Mouse (Mus musculus) heart, adult 2 months (tissue): ENCODE measurements around the gene Bpi. TPM values are rescaled to one million over a fixed set of nuclear protein-coding genes. Genes with fewer than 3 reads are reported as not detected.

Experiments
- DNase-seq, 2 experiments: peaks; one replicate each; pipeline ENCODE4 v3.0.0; 2021
- H3K27ac ChIP-seq: fragments of 200-600 bp; 2 replicates; pipeline ENCODE4 v1.8.1; 2022
- H3K27me3 ChIP-seq: fragments of 200-500 bp; 2 replicates; pipeline ENCODE4 v1.6.1; 2012; ENCODE audit warnings: mild to moderate bottlenecking, low read length, inconsistent platforms, mixed read lengths; ENCODE audit not compliant: control insufficient read depth, insufficient read depth
- H3K36me3 ChIP-seq: fragments of 200-500 bp; 2 replicates; pipeline ENCODE4 v1.6.1; 2012; ENCODE audit warnings: low read length, inconsistent platforms; ENCODE audit not compliant: control insufficient read depth, insufficient read depth
- H3K4me1 ChIP-seq: fragments of 200-500 bp; 2 replicates; pipeline ENCODE4 v1.6.1; 2011; ENCODE audit warnings: low read length; ENCODE audit not compliant: control insufficient read depth, insufficient read depth
- H3K4me3 ChIP-seq: fragments of 200-600 bp; 2 replicates; pipeline ENCODE4 v1.8.1; 2022
- H3K79me2 ChIP-seq: fragments of 200-500 bp; replicated peaks from 2 replicates; pipeline ENCODE4 v1.6.1; 2012; ENCODE audit warnings: mild to moderate bottlenecking, inconsistent platforms, low read length, moderate library complexity, mixed read lengths; ENCODE audit not compliant: control insufficient read depth, insufficient read depth
- H3K9ac ChIP-seq: fragments of 200-500 bp; 2 replicates; pipeline ENCODE4 v1.6.1; 2012; ENCODE audit warnings: low read depth, mild to moderate bottlenecking, control low read depth, inconsistent platforms, low read length, mixed read lengths
- CTCF ChIP-seq: fragments of 200-600 bp; IDR thresholded peaks from 2 replicates; pipeline ENCODE4 v1.8.1; 2022; ENCODE audit warnings: antibody characterized with exemption, mild to moderate bottlenecking, moderate library complexity
- EP300 ChIP-seq: fragments of 200-500 bp; IDR thresholded peaks from 2 replicates; pipeline ENCODE4 v1.6.1; 2011; ENCODE audit warnings: low read depth, low read length, control low read depth; ENCODE audit not compliant: insufficient read depth
- POLR2A ChIP-seq: fragments of 200-500 bp; IDR thresholded peaks from 2 replicates; pipeline ENCODE4 v1.6.1; 2011; ENCODE audit warnings: mild to moderate bottlenecking, low read depth, low read length, control low read depth; ENCODE audit not compliant: insufficient read depth
- WGBS: fragments of 180-500 bp; shearing (Covaris S2); methylation state at CpG from one replicate; pipeline ENCODE4 v1.1.7; 2018; 5-methylcytosine and 5-hydroxymethylcytosine counted together
- intact Hi-C: fragments of 180-260 bp; cut with DNase I; formaldehyde crosslinking; loops from one replicate; pipeline ENCODE4 v1.15.1; 2025
- microRNA-seq, 2 experiments: library from miRNA; unstranded; fragments of <30 nt; microRNA quantifications; one replicate each; pipeline ENCODE4 v1.2.0; 2021
- polyA plus RNA-seq: library from polyadenylated mRNA; depleted of rRNA; stranded (reverse); fragments of >200 nt; gene quantifications from 2 replicates; pipeline ENCODE4 v1.2.3, GENCODE M21; 2012; rRNA removed
- total RNA-seq, 2 experiments: library from RNA; stranded (reverse); gene quantifications; 2 replicates each; pipeline ENCODE4 v1.2.3; 2021

The Bpi gene
- total and polyA plus RNA-seq, 3 experiments: 0.13 TPM; not detected in 2

GRCm38 (mm10) chr2:158321596-158321995 lies 63.7 kb downstream of the Bpi start:
- no peak for DNase-seq
- Histone ChIP-seq H3K4me1 (no peaks in the 10 kb centered on the region), H3K36me3 (no peaks in the 10 kb centered on the region), H3K4me3 (no peak overlapping the region), H3K27me3 (no peaks in the 10 kb centered on the region), H3K79me2 (no peaks in the 10 kb centered on the region), H3K9ac (no peak overlapping the region), H3K27ac (no peak overlapping the region)
- 79% methylated on average over 6 of the region's 6 CpGs for WGBS
- TF ChIP-seq EP300 (no peak), CTCF (no peak), POLR2A (no peak)
- intact Hi-C loops: no loop called here

DNA sequence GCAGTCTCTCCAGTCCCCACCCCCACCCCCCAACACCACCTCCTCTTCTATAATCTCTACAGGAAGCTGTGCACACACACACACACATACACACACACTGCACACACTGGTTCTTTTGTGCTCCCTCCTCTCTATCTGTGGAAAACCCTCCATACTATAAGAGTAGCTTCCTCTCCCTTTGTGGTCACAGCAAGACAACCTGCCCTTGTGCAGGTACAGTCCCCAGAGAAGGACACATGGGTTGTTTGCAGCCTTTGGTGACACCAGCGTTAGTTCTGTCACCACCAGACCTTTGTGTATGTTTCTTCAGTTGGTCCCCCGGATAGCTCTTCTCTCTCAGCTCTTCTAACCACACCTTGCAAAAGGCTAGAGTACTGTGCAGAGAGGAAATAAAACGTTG lies 65.0 kb downstream of the Bpi start:
- H3K27ac ChIP-seq: no peak overlapping the region
- H3K4me3 ChIP-seq: no peak overlapping the region
- TF ChIP-seq EP300 (no peak), CTCF (no peak), POLR2A (no peak)
- H3K79me2 ChIP-seq: no peaks in the 10 kb centered on the region
- no peak for DNase-seq
- no peaks in the 10 kb centered on the region for H3K4me1 ChIP-seq
- 50% methylated on average over 3 of the region's 3 CpGs for WGBS
- H3K9ac ChIP-seq: no peak overlapping the region
- no peaks in the 10 kb centered on the region for H3K27me3 ChIP-seq
- H3K36me3 ChIP-seq: no peaks in the 10 kb centered on the region
- intact Hi-C loops: no loop called here

DNA sequence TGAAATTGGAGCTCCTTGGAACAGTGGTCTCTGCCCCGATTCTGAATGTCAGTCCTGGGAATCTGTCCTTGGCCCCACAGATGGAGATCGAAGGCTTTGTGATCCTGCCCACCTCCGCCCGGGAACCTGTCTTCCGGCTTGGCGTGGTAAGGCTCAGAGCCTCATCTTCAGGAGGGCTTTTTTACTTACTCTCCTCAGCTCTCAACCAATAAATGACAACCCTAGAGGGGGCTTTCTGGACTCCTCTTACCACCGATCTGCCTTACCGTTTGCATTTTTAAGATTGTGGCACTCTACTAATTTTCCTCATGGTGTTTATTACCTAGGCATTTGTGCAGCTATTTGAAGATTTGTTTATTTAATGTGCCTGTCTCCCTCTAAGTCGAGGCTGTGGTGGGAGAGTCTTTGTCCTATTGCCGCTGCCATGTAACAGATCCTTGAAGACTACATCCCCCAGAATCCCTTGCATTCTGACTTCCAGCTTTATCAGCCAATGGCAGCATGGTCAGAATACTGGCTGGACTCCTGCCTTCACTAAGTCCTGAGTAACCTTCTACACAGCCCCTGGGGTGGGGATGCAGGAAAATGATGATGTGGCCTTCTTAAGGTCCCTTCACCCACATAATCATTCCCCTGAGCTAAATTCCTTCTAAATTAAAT lies 66.8 kb downstream of the Bpi start:
- DNase-seq: no peak
- no peak overlapping the region for H3K9ac ChIP-seq
- intact Hi-C loops: no loop called here
- TF ChIP-seq CTCF (no peak), EP300 (no peak), POLR2A (no peak)
- H3K4me3 ChIP-seq: no peak overlapping the region
- H3K27ac ChIP-seq: no peak overlapping the region
- no peaks in the 10 kb centered on the region for H3K36me3 ChIP-seq
- H3K4me1 ChIP-seq: no peaks in the 10 kb centered on the region
- H3K79me2 ChIP-seq: no peaks in the 10 kb centered on the region
- H3K27me3 ChIP-seq: no peaks in the 10 kb centered on the region
- 66% methylated on average over 10 of the region's 10 CpGs for WGBS

DNA sequence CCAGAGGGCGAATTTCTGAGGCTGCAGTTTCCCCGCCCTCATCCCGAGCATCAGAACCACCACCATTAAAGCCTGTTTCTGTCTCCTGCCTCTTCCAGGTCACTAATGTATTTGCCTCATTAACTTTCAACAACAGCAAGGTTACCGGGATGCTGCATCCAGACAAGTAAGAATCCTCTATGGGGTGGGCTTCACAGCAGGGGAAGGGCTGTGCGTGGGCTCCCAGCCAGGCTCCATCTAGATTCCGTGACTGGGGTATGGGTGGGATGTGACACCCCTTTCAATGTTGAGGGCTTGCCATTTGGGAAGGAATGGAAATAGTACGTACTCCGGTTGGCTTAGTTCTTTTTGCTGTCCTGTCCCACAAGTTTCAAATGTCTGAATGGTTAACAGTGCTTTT lies 67.7 kb downstream of the Bpi start:
- no peak for DNase-seq

More for the DNA sequence above, 67.7 kb downstream of the Bpi start:
- no peak for TF ChIP-seq EP300
- TF ChIP-seq POLR2A: no peak
- TF ChIP-seq CTCF: no peak
- H3K79me2 ChIP-seq: no peaks in the 10 kb centered on the region
- no peaks in the 10 kb centered on the region for H3K4me1 ChIP-seq
- no peaks in the 10 kb centered on the region for H3K27me3 ChIP-seq
- no peaks in the 10 kb centered on the region for H3K36me3 ChIP-seq
- no peak overlapping the region for H3K9ac ChIP-seq
- H3K4me3 ChIP-seq: no peak overlapping the region
- intact Hi-C loops: no loop called here
- no peak overlapping the region for H3K27ac ChIP-seq
- 89% methylated on average over 8 of the region's 8 CpGs for WGBS

Small RNA genes lying within 50 kb of the gene (microRNA-seq; reads per million reads assigned to microRNA genes)
- gene Mir7685: 0 to 0.39 reads per million in 2 experiments

Other genes starting within 250 kb of the Bpi start
- gene Tti1, start 229.7 kb upstream of the Bpi start, total RNA-seq: 10 to 100 TPM; 24.3 to 25.3 TPM
- gene Tti1, start 229.7 kb upstream of the Bpi start, polyA plus RNA-seq: 17.3 and 25.9 TPM in 2 replicates
- gene Rprd1b, start 229.6 kb upstream of the Bpi start, total RNA-seq: 10 to 100 TPM; 32.9 to 33.5 TPM
- gene Rprd1b, start 229.6 kb upstream of the Bpi start, polyA plus RNA-seq: 15.9 and 20.8 TPM in 2 replicates
- gene Tgm2, start 111.7 kb upstream of the Bpi start, total RNA-seq: 100 to 1,000 TPM; 270 to 286 TPM
- 155 and 205 TPM in 2 replicates for gene Tgm2, start 111.7 kb upstream of the Bpi start, polyA plus RNA-seq
- 1 to 10 TPM; 4.6 to 6.7 TPM for gene D630003M21Rik, start 28.9 kb upstream of the Bpi start, total RNA-seq
- 6.6 and 9.7 TPM in 2 replicates for gene D630003M21Rik, start 28.9 kb upstream of the Bpi start, polyA plus RNA-seq
- gene Lbp, start 48.4 kb downstream of the Bpi start, total RNA-seq: 1 to 10 TPM; 5.0 to 6.4 TPM
- 22.4 and 27.1 TPM in 2 replicates for gene Lbp, start 48.4 kb downstream of the Bpi start, polyA plus RNA-seq
- gene Snhg11, start 117.5 kb downstream of the Bpi start, total RNA-seq: under 1 TPM in 1 of 2 experiments, not detected in 1; 0.05 TPM
- gene Snhg11, start 117.5 kb downstream of the Bpi start, polyA plus RNA-seq: 0.55 and 1.1 TPM in 2 replicates
- 10 to 100 TPM; 33.7 to 34.5 TPM for gene Ralgapb, start 151.8 kb downstream of the Bpi start, total RNA-seq
- gene Ralgapb, start 151.8 kb downstream of the Bpi start, polyA plus RNA-seq: 14.6 and 32.2 TPM in 2 replicates
- gene Adig, start 244.5 kb downstream of the Bpi start, total RNA-seq: 1 to 10 TPM; 4.1 to 4.7 TPM
- 15.0 and 21.4 TPM in 2 replicates for gene Adig, start 244.5 kb downstream of the Bpi start, polyA plus RNA-seq